Mouse (Mus musculus) myocyte (in vitro differentiated cells): ENCODE results near the gene Thbs3. TPM values are rescaled to one million over a fixed set of nuclear protein-coding genes. Genes with fewer than 3 reads are reported as not detected.

Source experiments
- H3K27me3 ChIP-seq: one replicate; pipeline ENCODE4 v1.6.1; 2011; ENCODE audit not compliant: control insufficient read depth, insufficient read depth, insufficient read length
- H3K36me3 ChIP-seq: one replicate; pipeline ENCODE4 v1.6.1; 2011; ENCODE audit not compliant: control insufficient read depth, insufficient read depth
- H3K4me2 ChIP-seq: one replicate; pipeline ENCODE4 v1.6.1; 2011; ENCODE audit warnings: low read depth, control low read depth
- H3K4me3 ChIP-seq: one replicate; pipeline ENCODE4 v1.5.1; 2011; ENCODE audit warnings: mild to moderate bottlenecking, control low read depth, moderate library complexity
- H3K79me2 ChIP-seq: one replicate; pipeline ENCODE4 v1.6.1; 2011; ENCODE audit not compliant: control insufficient read depth, insufficient read depth
- H3ac ChIP-seq: one replicate; pipeline ENCODE4 v1.6.1; 2011; ENCODE audit not compliant: control insufficient read depth, insufficient read length
- CEBPB ChIP-seq: IDR thresholded peaks from 2 replicates; pipeline ENCODE4 v1.6.1; 2011; ENCODE audit warnings: mild to moderate bottlenecking, moderate library complexity; ENCODE audit not compliant: poor library complexity, insufficient read depth, severe bottlenecking
- E2F4 ChIP-seq: IDR thresholded peaks from one replicate; pipeline ENCODE4 v1.6.1; 2011; ENCODE audit warnings: mild to moderate bottlenecking, control low read depth, moderate library complexity; ENCODE audit not compliant: insufficient read depth
- MAX ChIP-seq: IDR thresholded peaks from one replicate; pipeline ENCODE4 v1.6.1; 2011; ENCODE audit warnings: low read depth, mild to moderate bottlenecking, control low read depth
- MYOD1 ChIP-seq, 3 experiments: IDR thresholded peaks; one replicate each; pipeline ENCODE4 v1.6.1; 2011; ENCODE audit warnings: control low read depth in 2 of 3, low read depth in 2 of 3, mild to moderate bottlenecking in 2 of 3, moderate library complexity in 1 of 3; ENCODE audit not compliant: insufficient read length in 2 of 3, control insufficient read depth in 1 of 3
- MYOG ChIP-seq, 3 experiments: IDR thresholded peaks; one replicate each; pipeline ENCODE4 v1.6.1; 2011; ENCODE audit warnings: control low read depth in 2 of 3, low read depth in 2 of 3, mild to moderate bottlenecking in 2 of 3; ENCODE audit not compliant: insufficient read length in 2 of 3, control insufficient read depth in 1 of 3, insufficient read depth in 1 of 3
- POLR2A ChIP-seq: IDR thresholded peaks from one replicate; pipeline ENCODE4 v1.6.1; 2011; ENCODE audit warnings: low read depth, mild to moderate bottlenecking, control low read depth, moderate library complexity; ENCODE audit not compliant: insufficient read length
- POLR2AphosphoS2 ChIP-seq: IDR thresholded peaks from one replicate; pipeline ENCODE4 v1.6.1; 2011; ENCODE audit warnings: low read depth, control low read depth; ENCODE audit not compliant: insufficient read length
- REST ChIP-seq: IDR thresholded peaks from one replicate; pipeline ENCODE4 v1.6.1; 2011; ENCODE audit warnings: mild to moderate bottlenecking, control low read depth, moderate library complexity; ENCODE audit not compliant: insufficient read depth, insufficient read length
- SRF ChIP-seq: IDR thresholded peaks from one replicate; pipeline ENCODE4 v1.6.1; 2011; ENCODE audit warnings: low read depth; ENCODE audit not compliant: control insufficient read depth, insufficient read length
- TCF12 ChIP-seq: IDR thresholded peaks from one replicate; pipeline ENCODE4 v1.6.1; 2011; ENCODE audit warnings: mild to moderate bottlenecking, control low read depth; ENCODE audit not compliant: poor library complexity, insufficient read depth, severe bottlenecking
- TCF3 ChIP-seq: IDR thresholded peaks from one replicate; pipeline ENCODE4 v1.6.1; 2011; ENCODE audit warnings: low read depth, control low read depth; ENCODE audit not compliant: insufficient read length
- USF1 ChIP-seq: IDR thresholded peaks from one replicate; pipeline ENCODE4 v1.6.1; 2011; ENCODE audit warnings: low read depth, mild to moderate bottlenecking, control low read depth, moderate library complexity
- polyA plus RNA-seq: library from polyadenylated mRNA; unstranded; fragments of >200 nt; fragmentation: generic; extraction: Trizol; gene quantifications from one replicate; pipeline ENCODE4 v1.2.1, GENCODE M21; 2012; ENCODE audit warnings: missing spikeins

The Thbs3 gene
- polyA plus RNA-seq, 1 experiment: 5.9 TPM

DNA sequence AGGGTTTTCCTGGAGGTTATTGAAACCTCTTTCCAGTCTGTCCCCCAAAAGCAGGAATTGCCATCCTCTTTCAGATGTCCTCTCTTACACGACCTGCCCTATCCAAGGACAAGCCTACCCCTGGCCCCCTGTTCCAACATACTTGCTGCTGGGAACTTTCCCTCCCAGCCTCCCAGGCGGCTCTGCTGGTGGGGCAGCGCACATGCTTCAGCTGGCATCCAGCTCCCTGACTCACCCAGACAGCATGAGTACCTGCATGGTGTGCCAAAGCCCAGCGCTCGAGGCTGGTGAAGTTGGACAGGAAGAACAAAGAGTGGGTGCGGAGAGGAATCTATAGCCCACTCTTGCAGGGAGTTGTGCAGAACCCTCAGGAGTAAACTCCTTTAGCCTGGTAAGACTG, 55.9 kb downstream of the Thbs3 start:
- Histone ChIP-seq H3K4me3 (peak overlapping the region; percentile 55), H3K79me2 (peaks cover 19% of the 10 kb centered on the region), H3K4me2 (peak overlapping the region; percentile 96), H3K36me3 (peaks cover 6% of the 10 kb centered on the region), H3ac (peak overlapping the region; percentile 15), H3K27me3 (no peaks in the 10 kb centered on the region)
- no peak for TF ChIP-seq REST
- peak in 2 of 3 experiments; percentile 2 to 35 for TF ChIP-seq MYOD1 (IDR thresholded peaks at IDR 0.05; ENCODE audit: control insufficient read depth in 1 of 3, insufficient read length in 2 of 3, low read depth in 2 of 3)
- TF ChIP-seq MYOG (IDR thresholded peaks at IDR 0.05; ENCODE audit: control insufficient read depth in 1 of 3, insufficient read depth in 1 of 3, insufficient read length in 2 of 3, low read depth in 2 of 3): peak in 1 of 3 experiments; percentile 32

DNA sequence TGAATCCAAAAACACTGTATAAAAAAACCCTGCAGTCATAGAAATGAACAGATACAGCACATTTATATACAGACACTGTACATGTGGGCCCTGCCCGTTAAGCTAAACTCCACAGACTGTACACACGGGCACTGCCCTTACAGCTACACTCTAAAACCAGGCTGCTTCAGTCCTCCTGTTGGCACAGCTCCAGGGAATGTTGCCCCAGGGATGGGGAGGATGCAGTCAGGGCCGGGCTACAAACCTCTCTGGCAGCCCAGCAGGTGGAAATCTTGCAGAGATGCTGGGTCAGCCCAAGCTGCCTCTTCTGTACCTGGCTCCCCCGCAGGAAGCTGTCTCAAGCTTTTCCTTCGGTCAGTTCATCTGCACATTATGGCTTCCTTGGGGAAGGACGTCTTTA, 56.8 kb downstream of the Thbs3 start:
- H3K79me2 ChIP-seq: peaks cover 19% of the 10 kb centered on the region
- H3K4me2 ChIP-seq: no peak overlapping the region
- H3K4me3 ChIP-seq: no peak overlapping the region
- TF ChIP-seq MAX: no peak
- TF ChIP-seq USF1: no peak
- TF ChIP-seq REST: no peak
- TF ChIP-seq E2F4: no peak
- TF ChIP-seq SRF: no peak
- no peak for TF ChIP-seq CEBPB
- no peak for TF ChIP-seq TCF12
- no peak for TF ChIP-seq MYOD1 (IDR thresholded peaks at IDR 0.05; ENCODE audit: control insufficient read depth in 1 of 3, insufficient read length in 2 of 3, low read depth in 2 of 3)
- no peak for TF ChIP-seq MYOG (IDR thresholded peaks at IDR 0.05; ENCODE audit: control insufficient read depth in 1 of 3, insufficient read depth in 1 of 3, insufficient read length in 2 of 3, low read depth in 2 of 3)
- TF ChIP-seq TCF3: no peak
- no peak for TF ChIP-seq POLR2A
- TF ChIP-seq POLR2AphosphoS2: no peak
- H3K27me3 ChIP-seq: no peaks in the 10 kb centered on the region
- peaks cover 6% of the 10 kb centered on the region for H3K36me3 ChIP-seq
- no peak overlapping the region for H3ac ChIP-seq

DNA sequence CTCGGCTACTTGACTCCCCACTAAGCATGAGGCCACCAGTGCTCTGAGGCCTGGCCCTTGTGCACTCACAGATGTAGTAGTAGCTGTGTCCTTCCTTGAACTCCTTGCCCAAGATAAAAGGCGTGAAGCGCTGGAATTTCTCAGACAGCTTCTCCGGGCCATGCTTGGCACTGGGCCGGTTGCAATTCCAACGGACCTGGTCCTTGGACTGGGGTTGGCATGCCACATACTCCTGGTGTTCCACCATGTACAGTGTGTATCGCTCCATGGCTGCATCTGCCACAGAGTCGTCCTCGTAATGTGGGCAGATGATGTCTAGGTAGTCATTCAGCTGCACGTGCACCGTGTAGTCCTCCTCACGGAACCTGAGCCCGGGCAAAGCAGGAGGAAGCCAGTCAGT, 61.1 kb downstream of the Thbs3 start:
- H3K27me3 ChIP-seq: no peaks in the 10 kb centered on the region
- H3K79me2 ChIP-seq: no peaks in the 10 kb centered on the region
- peaks cover 6% of the 10 kb centered on the region for H3K36me3 ChIP-seq
- H3K4me2 ChIP-seq: no peak overlapping the region
- H3K4me3 ChIP-seq: no peak overlapping the region
- no peak overlapping the region for H3ac ChIP-seq
- no peak for TF ChIP-seq MYOG (IDR thresholded peaks at IDR 0.05; ENCODE audit: control insufficient read depth in 1 of 3, insufficient read depth in 1 of 3, insufficient read length in 2 of 3, low read depth in 2 of 3)
- TF ChIP-seq USF1: no peak
- no peak for TF ChIP-seq TCF3
- no peak for TF ChIP-seq REST
- TF ChIP-seq MYOD1 (IDR thresholded peaks at IDR 0.05; ENCODE audit: control insufficient read depth in 1 of 3, insufficient read length in 2 of 3, low read depth in 2 of 3): no peak
- no peak for TF ChIP-seq POLR2AphosphoS2
- no peak for TF ChIP-seq SRF
- TF ChIP-seq MAX: no peak
- no peak for TF ChIP-seq TCF12
- no peak for TF ChIP-seq E2F4
- TF ChIP-seq CEBPB: no peak
- TF ChIP-seq POLR2A: no peak

Other genes with a start within 250 kb of the Thbs3 start
- 20.2 TPM for gene Rusc1, start 121.9 kb upstream of the Thbs3 start, polyA plus RNA-seq
- gene Gm43738, start 114.1 kb upstream of the Thbs3 start, polyA plus RNA-seq: 0.02 TPM
- 863 TPM for gene Fdps, start 113.2 kb upstream of the Thbs3 start, polyA plus RNA-seq
- gene Pklr, start 79.0 kb upstream of the Thbs3 start, polyA plus RNA-seq: not detected
- 0.10 TPM for gene Hcn3, start 55.0 kb upstream of the Thbs3 start, polyA plus RNA-seq
- gene Clk2, start 50.4 kb upstream of the Thbs3 start, polyA plus RNA-seq: 22.2 TPM
- gene Scamp3, start 37.7 kb upstream of the Thbs3 start, polyA plus RNA-seq: 127 TPM
- gene Fam189b, start 32.0 kb upstream of the Thbs3 start, polyA plus RNA-seq: 15.0 TPM
- 52.5 TPM for gene Gba, start 12.3 kb upstream of the Thbs3 start, polyA plus RNA-seq
- 114 TPM for gene Mtx1, start 11.9 kb downstream of the Thbs3 start, polyA plus RNA-seq
- 0.37 TPM for gene Muc1, start 13.9 kb downstream of the Thbs3 start, polyA plus RNA-seq
- gene Krtcap2, start 30.8 kb downstream of the Thbs3 start, polyA plus RNA-seq: 371 TPM
- gene Trim46, start 31.1 kb downstream of the Thbs3 start, polyA plus RNA-seq: 15.2 TPM
- 222 TPM for gene Dpm3, start 44.2 kb downstream of the Thbs3 start, polyA plus RNA-seq
- gene Slc50a1, start 55.4 kb downstream of the Thbs3 start, polyA plus RNA-seq: 48.7 TPM
- 8.2 TPM for gene Efna1, start 66.0 kb downstream of the Thbs3 start, polyA plus RNA-seq
- 1.8 TPM for gene Efna3, start 107.8 kb downstream of the Thbs3 start, polyA plus RNA-seq
- 5.4 TPM for gene Efna4, start 122.8 kb downstream of the Thbs3 start, polyA plus RNA-seq
- 78.4 TPM for gene Adam15, start 134.8 kb downstream of the Thbs3 start, polyA plus RNA-seq
- 0.01 TPM for gene Dcst2, start 146.8 kb downstream of the Thbs3 start, polyA plus RNA-seq
- gene Dcst1, start 150.1 kb downstream of the Thbs3 start, polyA plus RNA-seq: 0.41 TPM
- 47.0 TPM for gene Zbtb7b, start 179.6 kb downstream of the Thbs3 start, polyA plus RNA-seq
- gene Lenep, start 187.6 kb downstream of the Thbs3 start, polyA plus RNA-seq: not detected
- gene Flad1, start 196.7 kb downstream of the Thbs3 start, polyA plus RNA-seq: 19.8 TPM
- gene Cks1b, start 203.2 kb downstream of the Thbs3 start, polyA plus RNA-seq: 113 TPM
- 95.5 TPM for gene Shc1, start 203.3 kb downstream of the Thbs3 start, polyA plus RNA-seq
- gene Pygo2, start 215.0 kb downstream of the Thbs3 start, polyA plus RNA-seq: 58.5 TPM
- 159 TPM for gene Pbxip1, start 221.5 kb downstream of the Thbs3 start, polyA plus RNA-seq
- gene Pmvk, start 239.4 kb downstream of the Thbs3 start, polyA plus RNA-seq: 67.9 TPM